Mouse (Mus musculus): ENCODE measurements around the gene Phlpp2.

GRCm38 (mm10) chr8:109945694-109946093 lies 77.4 kb downstream of the Phlpp2 start:
- TF ChIP-seq CTCF (IDR thresholded peaks at IDR 0.05; ENCODE audit: borderline replicate concordance, insufficient read depth, low read length) = no peak
- no peak for TF ChIP-seq POLR2A (IDR thresholded peaks at IDR 0.05; ENCODE audit: low read depth, low read length)
